Comparison of ENCODE assay signal across 8 mouse cellular contexts in genomic region chr2:64098618-64099320, GRCm38 (mm10). TPM values are rescaled to one million over a fixed set of nuclear protein-coding genes. Genes with fewer than 3 reads are reported as not detected.
DNase-seq lines count a peak whose midpoint lies in the region; ATAC-seq lines count a peak whose summit lies in the region.

No protein-coding gene starts in this region.

- H3K4me1 ChIP-seq in forebrain, embryonic 11.5 days (replicated peaks; ENCODE audit: control insufficient read depth, insufficient read depth, low read length), result peaks cover 5% of the 10 kb centered on the region
- peaks cover 12% of the 10 kb centered on the region for H3K4me1 ChIP-seq in hindbrain, embryonic 15.5 days (replicated peaks)
- H3K4me1 ChIP-seq in liver, embryonic 16.5 days (ENCODE audit: control insufficient read depth, low read depth, low read length), result no peaks in the 10 kb centered on the region

- no peaks in the 10 kb centered on the region for H3K36me3 ChIP-seq in forebrain, embryonic 11.5 days (ENCODE audit: control insufficient read depth, insufficient read depth, low read length)
- no peaks in the 10 kb centered on the region for H3K36me3 ChIP-seq in hindbrain, embryonic 15.5 days
- no peaks in the 10 kb centered on the region for H3K36me3 ChIP-seq in liver, embryonic 16.5 days (ENCODE audit: control insufficient read depth, insufficient read depth)

- H3K27ac ChIP-seq in forebrain, embryonic 11.5 days (ENCODE audit: low read depth, low read length), result peak overlapping the region; percentile 99
- peak overlapping the region; percentile 94 for H3K27ac ChIP-seq in hindbrain, embryonic 15.5 days (replicated peaks)
- H3K27ac ChIP-seq in liver, embryonic 16.5 days (ENCODE audit: low read length), result peak overlapping the region; percentile 73

- H3K4me3 ChIP-seq in forebrain, embryonic 11.5 days (ENCODE audit: low read depth, low read length), result peak overlapping the region; percentile 75
- peak overlapping the region; percentile 89 for H3K4me3 ChIP-seq in hindbrain, embryonic 15.5 days
- peak overlapping the region; percentile 58 for H3K4me3 ChIP-seq in liver, embryonic 16.5 days (ENCODE audit: low read depth, low read length)

- H3K4me2 ChIP-seq in forebrain, embryonic 11.5 days (ENCODE audit: low read depth, low read length, severe bottlenecking), result peak overlapping the region; percentile 86
- H3K4me2 ChIP-seq in hindbrain, embryonic 15.5 days, result peak overlapping the region; percentile 91
- H3K4me2 ChIP-seq in liver, embryonic 16.5 days (ENCODE audit: low read depth, low read length), result peak overlapping the region; percentile 46

- peak; percentile 88 for ATAC-seq in forebrain, embryonic 11.5 days (replicated peaks; ENCODE audit: low FRiP score)
- peak; percentile 74 for ATAC-seq in hindbrain, embryonic 15.5 days (ENCODE audit: low FRiP score, low read depth)
- ATAC-seq in liver, embryonic 16.5 days (ENCODE audit: low read depth), result peak; percentile 56

- H3K9ac ChIP-seq in forebrain, embryonic 11.5 days (ENCODE audit: low read length), result peak overlapping the region; percentile 95
- H3K9ac ChIP-seq in hindbrain, embryonic 15.5 days, result peak overlapping the region; percentile 70
- H3K9ac ChIP-seq in liver, embryonic 16.5 days (ENCODE audit: low read depth, low read length), result peak overlapping the region; percentile 53

- no peaks in the 10 kb centered on the region for H3K9me3 ChIP-seq in forebrain, embryonic 11.5 days (ENCODE audit: control insufficient read depth, low read length)
- H3K9me3 ChIP-seq in hindbrain, embryonic 15.5 days, result no peaks in the 10 kb centered on the region
- no peaks in the 10 kb centered on the region for H3K9me3 ChIP-seq in liver, embryonic 16.5 days (replicated peaks; ENCODE audit: control insufficient read depth, low read length)

- DNase-seq in cerebellum, postnatal 14 days, result peak; percentile 30 to 41
- no peak for DNase-seq in cerebellum, adult 11 months
- DNase-seq in ZHBTc4 (ENCODE audit: low read depth, low spot score), result peak; percentile 63
- peak; percentile 87 for DNase-seq in forebrain, embryonic 11.5 days (ENCODE audit: low spot score)
- DNase-seq in ovary, postnatal 36 days (ENCODE audit: low spot score), result peak; percentile 48
- no peak for DNase-seq in frontal cortex, postnatal 14 days (ENCODE audit: low spot score in 2 of 2)

- WGBS in forebrain, embryonic 11.5 days, result 1% methylated on average over 21 of the region's 21 CpGs
- WGBS in hindbrain, embryonic 15.5 days, result 3% methylated on average over 21 of the region's 21 CpGs
- 7% methylated on average over 21 of the region's 21 CpGs for WGBS in liver, embryonic 16.5 days (ENCODE audit: insufficient replicate concordance)

- H3K27me3 ChIP-seq in forebrain, embryonic 11.5 days (ENCODE audit: control insufficient read depth, insufficient read depth, low read length), result no peaks in the 10 kb centered on the region
- H3K27me3 ChIP-seq in hindbrain, embryonic 15.5 days, result no peaks in the 10 kb centered on the region
- peaks cover 23% of the 10 kb centered on the region for H3K27me3 ChIP-seq in liver, embryonic 16.5 days (ENCODE audit: control insufficient read depth, insufficient read depth, low read depth, low read length)

RNA-seq across cellular contexts. Expression of gene Fign, which starts 0.9 kb away (rescaled TPM):
- polyA plus RNA-seq in forebrain, embryonic 11.5 days (2014; fragmentation: Nextera tagmentation; extraction: Ambion mirVana), result 14.4 and 16.2 TPM in 2 replicates
- 10.8 and 12.5 TPM in 2 replicates for polyA plus RNA-seq in hindbrain, embryonic 15.5 days (2015; fragmentation: Nextera tagmentation; extraction: Ambion mirVana)
- polyA plus RNA-seq in liver, embryonic 16.5 days (2015; fragmentation: Nextera tagmentation; extraction: Ambion mirVana), result 1.8 and 2.8 TPM in 2 replicates

Comparison
In these comparisons a context has a peak if more than half of its experiments do, and no peak if none do; other contexts are left out.
1. DNase-seq: peak in cerebellum, postnatal 14 days (2 of 2), ZHBTc4 (single experiment), forebrain, embryonic 11.5 days (single experiment) and ovary, postnatal 36 days (single experiment); none in cerebellum, adult 11 months (single experiment) and frontal cortex, postnatal 14 days (0 of 2).
2. Peak in every context shown above with its lines, with median percentiles within 50 percentile points of each other: ATAC-seq, H3K27ac ChIP-seq, H3K4me2 ChIP-seq, H3K4me3 ChIP-seq and H3K9ac ChIP-seq.